Comparison of ENCODE assay signal across 26 mouse cellular contexts in genomic region chr5:52509416-52509815, GRCm38 (mm10). TPM values are rescaled to one million over a fixed set of nuclear protein-coding genes. Genes with fewer than 3 reads are reported as not detected.
DNase-seq lines count a peak whose midpoint lies in the region; ATAC-seq lines count a peak whose summit lies in the region.
"Had no signal": no experiment of that assay in that cellular context is flagged by ENCODE, and none has a peak within 500 bp of the region (broad histone marks: within the 10 kb centered on the region; RNA-seq: fewer than 3 reads in every experiment).

No protein-coding gene starts in this region.

- peaks cover 3% of the 10 kb centered on the region; the same call in 1 of the 2 replicates for H3K27me3 ChIP-seq in heart, embryonic 13.5 days (replicated peaks)
- H3K27me3 ChIP-seq in forebrain, embryonic 11.5 days (ENCODE audit: control insufficient read depth, insufficient read depth, low read length) = no peaks in the 10 kb centered on the region
- H3K27me3 ChIP-seq: embryonic facial prominence, embryonic 15.5 days; neural tube, embryonic 15.5 days had no signal

- peaks cover 9% of the 10 kb centered on the region for H3K4me1 ChIP-seq in heart, embryonic 13.5 days
- H3K4me1 ChIP-seq in forebrain, embryonic 11.5 days (replicated peaks; ENCODE audit: control insufficient read depth, insufficient read depth, low read length) = no peaks in the 10 kb centered on the region
- H3K4me1 ChIP-seq: embryonic facial prominence, embryonic 15.5 days; hindbrain, embryonic 10.5 days; midbrain, embryonic 10.5 days; neural tube, embryonic 15.5 days had no signal

- no peaks in the 10 kb centered on the region for H3K36me3 ChIP-seq in heart, embryonic 13.5 days
- H3K36me3 ChIP-seq in forebrain, embryonic 11.5 days (ENCODE audit: control insufficient read depth, insufficient read depth, low read length) = no peaks in the 10 kb centered on the region
- H3K36me3 ChIP-seq: embryonic facial prominence, embryonic 15.5 days; hindbrain, embryonic 10.5 days; limb, embryonic 12.5 days; midbrain, embryonic 10.5 days; neural tube, embryonic 15.5 days had no signal

- intact Hi-C loops in heart, postnatal 14 days (cut with DNase I) = no loop called here
- intact Hi-C loops in heart, postnatal 36 days (cut with DNase I) = loop anchor here (2.0 kb wide), 1 partner anchor 29 kb away; no protein-coding TSS in a partner anchor

- 46% methylated on average over 6 of the region's 6 CpGs for WGBS in heart, embryonic 13.5 days
- WGBS in forebrain, embryonic 11.5 days = 90% methylated on average over 6 of the region's 6 CpGs

- H3K27ac ChIP-seq in heart, embryonic 13.5 days (replicated peaks) = peak overlapping the region; percentile 63
- no peak overlapping the region for H3K27ac ChIP-seq in forebrain, embryonic 11.5 days (ENCODE audit: low read depth, low read length)
- H3K27ac ChIP-seq: embryonic facial prominence, embryonic 15.5 days; hindbrain, embryonic 10.5 days; limb, embryonic 12.5 days; midbrain, embryonic 10.5 days; neural tube, embryonic 15.5 days had no signal

- no peak overlapping the region for H3K4me3 ChIP-seq in heart, embryonic 13.5 days
- H3K4me3 ChIP-seq in forebrain, embryonic 11.5 days (ENCODE audit: low read depth, low read length) = no peak overlapping the region
- H3K4me3 ChIP-seq: embryonic facial prominence, embryonic 15.5 days; hindbrain, embryonic 10.5 days; limb, embryonic 12.5 days; midbrain, embryonic 10.5 days; neural tube, embryonic 15.5 days had no signal

- peak; percentile 92 for DNase-seq in heart, adult 11 months
- DNase-seq in heart, postnatal 14 days = no peak
- peak; percentile 38 for DNase-seq in heart, adult 8-10 months (ENCODE audit: low spot score)
- peak; percentile 7 to 34 for DNase-seq in heart, postnatal 36 days
- no peak for DNase-seq in thymus, postnatal 10 days (ENCODE audit: low spot score in 2 of 2)
- no peak for DNase-seq in layer of hippocampus, adult 18-20 months (ENCODE audit: low spot score in 2 of 2)
- DNase-seq in forebrain, embryonic 11.5 days (ENCODE audit: low spot score) = no peak
- DNase-seq: cerebellum, adult 8-10 months; cerebellum, postnatal 36 days; gastrocnemius, postnatal 25 days; kidney, postnatal 36 days; liver, postnatal 0 days; right cerebral cortex, postnatal 14 days; spleen, adult 18-20 months; thymus, postnatal 36 days had no signal

- H3K4me2 ChIP-seq in heart, embryonic 13.5 days = no peak overlapping the region
- H3K4me2 ChIP-seq in forebrain, embryonic 11.5 days (ENCODE audit: low read depth, low read length, severe bottlenecking) = no peak overlapping the region
- H3K4me2 ChIP-seq: embryonic facial prominence, embryonic 15.5 days; limb, embryonic 12.5 days; liver, embryonic 11.5 days; neural tube, embryonic 15.5 days had no signal

- ATAC-seq in heart, embryonic 13.5 days (ENCODE audit: extremely low read depth, insufficient number of reproducible peaks, low FRiP score, low TSS enrichment) = no peak
- no peak for ATAC-seq in forebrain, embryonic 11.5 days (replicated peaks; ENCODE audit: low FRiP score)
- ATAC-seq: forebrain, embryonic 16.5 days; hindbrain, embryonic 16.5 days; intestine, embryonic 16.5 days; liver, postnatal 0 days; lung, postnatal 0 days had no signal

- H3K9me3 ChIP-seq in heart, embryonic 13.5 days = no peaks in the 10 kb centered on the region
- no peaks in the 10 kb centered on the region for H3K9me3 ChIP-seq in forebrain, embryonic 11.5 days (ENCODE audit: control insufficient read depth, low read length)
- H3K9me3 ChIP-seq: embryonic facial prominence, embryonic 15.5 days; hindbrain, embryonic 10.5 days; limb, embryonic 12.5 days; midbrain, embryonic 10.5 days; neural tube, embryonic 15.5 days had no signal

- no peak overlapping the region for H3K9ac ChIP-seq in heart, embryonic 13.5 days
- H3K9ac ChIP-seq in forebrain, embryonic 11.5 days (ENCODE audit: low read length) = no peak overlapping the region
- H3K9ac ChIP-seq: embryonic facial prominence, embryonic 15.5 days; limb, embryonic 12.5 days; liver, postnatal 0 days; neural tube, embryonic 15.5 days had no signal

RNA-seq across cellular contexts. Expression of gene Ccdc149, which starts 38.1 kb away (rescaled TPM):
- total RNA-seq in heart, postnatal 14 days (2021) = 1 to 10 TPM; 5.3 to 6.9 TPM
- total RNA-seq in heart, adult 8-10 months (2022) = 1 to 10 TPM; 6.4 to 9.6 (median 8.7) TPM
- polyA plus RNA-seq in heart, embryonic 13.5 days (2015; fragmentation: Nextera tagmentation; extraction: Ambion mirVana) = 2.2 and 2.4 TPM in 2 replicates
- 1 to 10 TPM; 6.5 to 7.4 TPM for total RNA-seq in heart, postnatal 36 days (2021)
- total RNA-seq in layer of hippocampus, adult 18-20 months (2021) = 10 to 100 TPM; 76.7 to 82.8 TPM
- 3.1 and 3.2 TPM in 2 replicates for polyA plus RNA-seq in forebrain, embryonic 11.5 days (2014; fragmentation: Nextera tagmentation; extraction: Ambion mirVana)

RNA-seq across cellular contexts. Expression of gene Lgi2, which starts 56.8 kb away (rescaled TPM):
- 1 to 10 TPM in 1 of 2 experiments, under 1 TPM in 1; 0.93 to 1.0 TPM for total RNA-seq in heart, postnatal 14 days (2021)
- under 1 TPM; 0.47 to 0.97 (median 0.67) TPM for total RNA-seq in heart, adult 8-10 months (2022)
- 2.0 and 2.1 TPM in 2 replicates for polyA plus RNA-seq in heart, embryonic 13.5 days (2015; fragmentation: Nextera tagmentation; extraction: Ambion mirVana)
- total RNA-seq in heart, postnatal 36 days (2021) = under 1 TPM; 0.33 to 0.60 TPM
- 10 to 100 TPM; 20.8 to 24.3 TPM for total RNA-seq in layer of hippocampus, adult 18-20 months (2021)
- 0.80 and 0.88 TPM in 2 replicates for polyA plus RNA-seq in forebrain, embryonic 11.5 days (2014; fragmentation: Nextera tagmentation; extraction: Ambion mirVana)

Comparison
In these comparisons a context has a peak if more than half of its experiments do, and no peak if none do; other contexts are left out.
1. DNase-seq: peak in heart, adult 11 months (single experiment), heart, adult 8-10 months (single experiment) and heart, postnatal 36 days (2 of 2); none in heart, postnatal 14 days (0 of 2), thymus, postnatal 10 days (0 of 2), layer of hippocampus, adult 18-20 months (0 of 2) and forebrain, embryonic 11.5 days (single experiment).
2. RNA of gene Ccdc149, which starts 38.1 kb away (total RNA-seq): 76.7 to 82.8 TPM in layer of hippocampus, adult 18-20 months; 6.4 to 9.6 TPM in heart, adult 8-10 months, 6.5 to 7.4 TPM in heart, postnatal 36 days and 5.3 to 6.9 TPM in heart, postnatal 14 days; every median in the first group is over 4 times any median in the second.
3. RNA of gene Lgi2, which starts 56.8 kb away (total RNA-seq): 20.8 to 24.3 TPM in layer of hippocampus, adult 18-20 months; 0.93 to 1.0 TPM in heart, postnatal 14 days, 0.47 to 0.97 TPM in heart, adult 8-10 months and 0.33 to 0.60 TPM in heart, postnatal 36 days; every median in the first group is over 10 times any median in the second.